Mouse (Mus musculus) bone marrow, adult 2 months (tissue): ENCODE measurements around the gene Abhd6.

Source experiments
- CTCF ChIP-seq: fragments of 200-500 bp; IDR thresholded peaks from 2 replicates; pipeline ENCODE4 v1.5.1; 2011; ENCODE audit warnings: low read length, control low read depth; ENCODE audit not compliant: control insufficient read depth, insufficient read depth
- POLR2A ChIP-seq: fragments of 200-500 bp; IDR thresholded peaks from 2 replicates; pipeline ENCODE4 v1.6.1; 2011; ENCODE audit warnings: low read depth, mild to moderate bottlenecking, control low read depth, low read length, borderline replicate concordance; ENCODE audit not compliant: control insufficient read depth

DNA sequence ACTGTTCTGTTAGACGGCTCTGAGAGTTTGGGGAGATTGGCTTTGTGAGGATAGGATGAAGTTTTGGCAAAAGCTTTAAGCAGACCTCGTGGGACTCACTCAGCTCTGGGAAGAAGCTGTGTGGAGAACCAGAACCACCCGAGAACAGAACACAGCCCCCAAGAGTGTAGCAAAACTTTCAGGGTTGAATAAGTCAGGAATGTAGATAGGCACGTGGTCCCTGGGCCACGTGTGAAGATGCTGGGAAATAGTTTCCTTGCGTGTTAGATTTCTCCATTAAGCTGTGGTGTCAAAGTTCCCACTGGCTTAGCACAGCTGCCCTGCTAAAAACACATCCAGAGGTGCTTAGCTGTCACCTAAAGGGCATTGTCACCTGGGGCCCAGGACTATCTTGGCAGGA is 10.5 kb upstream of the Abhd6 start:
- TF ChIP-seq POLR2A = no peak
- TF ChIP-seq CTCF = no peak
